Mouse (Mus musculus) cerebellum, adult 2 months (tissue): Measurements from ENCODE around the gene Prkcb. TPM values are rescaled to one million over a fixed set of nuclear protein-coding genes. Genes with fewer than 3 reads are reported as not detected.

Source experiments
- DNase-seq, 2 experiments: peaks; one replicate each; pipeline ENCODE4 v3.0.0; 2021
- H3K27ac ChIP-seq: fragments of 200-500 bp; 2 replicates; pipeline ENCODE4 v1.5.1; 2012; ENCODE audit warnings: low read length, control low read depth, inconsistent platforms; ENCODE audit not compliant: insufficient read depth
- H3K27me3 ChIP-seq: fragments of 200-500 bp; 2 replicates; pipeline ENCODE4 v1.6.1; 2012; ENCODE audit warnings: inconsistent platforms, mild to moderate bottlenecking, low read length, moderate library complexity; ENCODE audit not compliant: control insufficient read depth, insufficient read depth
- H3K4me1 ChIP-seq: fragments of 200-500 bp; 2 replicates; pipeline ENCODE4 v1.6.1; 2011; ENCODE audit warnings: low read length; ENCODE audit not compliant: control insufficient read depth, insufficient read depth
- H3K4me3 ChIP-seq: fragments of 200-500 bp; replicated peaks from 2 replicates; pipeline ENCODE3; 2011; ENCODE audit warnings: mild to moderate bottlenecking, low read depth, low read length, control low read depth; ENCODE audit not compliant: insufficient read depth
- CTCF ChIP-seq: fragments of 200-500 bp; IDR thresholded peaks from 2 replicates; pipeline ENCODE4 v1.5.1; 2011; ENCODE audit warnings: low read depth, mild to moderate bottlenecking, control low read depth, low read length, moderate library complexity, borderline replicate concordance; ENCODE audit not compliant: insufficient read depth
- POLR2A ChIP-seq: fragments of 200-500 bp; IDR thresholded peaks from 2 replicates; pipeline ENCODE4 v1.6.1; 2011; ENCODE audit warnings: low read length, control low read depth, borderline replicate concordance; ENCODE audit not compliant: insufficient read depth
- WGBS: fragments of 180-500 bp; shearing (Covaris S2); methylation state at CpG from one replicate; pipeline ENCODE4 v1.1.7; 2018; 5-methylcytosine and 5-hydroxymethylcytosine counted together
- polyA plus RNA-seq: library from polyadenylated mRNA; depleted of rRNA; stranded (reverse); fragments of >200 nt; gene quantifications from 2 replicates; pipeline ENCODE4 v1.2.3, GENCODE M21; 2012

Prkcb gene
- polyA plus RNA-seq, 1 experiment: 311 TPM

- peak; percentile 86 to 91 for DNase-seq
- TF ChIP-seq CTCF: no peak
- TF ChIP-seq POLR2A: no peak
- Histone ChIP-seq H3K4me3 (no peak overlapping the region), H3K4me1 (peaks cover 42% of the 10 kb centered on the region), H3K27me3 (no peaks in the 10 kb centered on the region), H3K27ac (peak overlapping the region; percentile 71)
- 8% methylated on average over 3 of the region's 3 CpGs for WGBS
Observed at GRCm38 (mm10) chr7:122303988-122304387, 15.4 kb downstream of the Prkcb start.

- 70% methylated on average over 2 of the region's 2 CpGs for WGBS
- peak in 1 of 2 experiments; percentile 34 for DNase-seq
- Histone ChIP-seq H3K4me1 (peaks cover 43% of the 10 kb centered on the region), H3K27ac (peak overlapping the region; percentile 71; the same call in 1 of the 2 replicates), H3K4me3 (no peak overlapping the region), H3K27me3 (no peaks in the 10 kb centered on the region)
- TF ChIP-seq POLR2A: no peak
- no peak for TF ChIP-seq CTCF
Observed at GRCm38 (mm10) chr7:122304521-122304920, 16.0 kb downstream of the Prkcb start.

GRCm38 (mm10) chr7:122307241-122307640 is 18.7 kb downstream of the Prkcb start:
- TF ChIP-seq CTCF (no peak), POLR2A (no peak)
- H3K27me3 ChIP-seq: no peaks in the 10 kb centered on the region
- H3K27ac ChIP-seq: no peak overlapping the region
- peaks cover 44% of the 10 kb centered on the region for H3K4me1 ChIP-seq
- no peak overlapping the region for H3K4me3 ChIP-seq
- DNase-seq: no peak
- 97% methylated on average over 9 of the region's 9 CpGs for WGBS

DNA sequence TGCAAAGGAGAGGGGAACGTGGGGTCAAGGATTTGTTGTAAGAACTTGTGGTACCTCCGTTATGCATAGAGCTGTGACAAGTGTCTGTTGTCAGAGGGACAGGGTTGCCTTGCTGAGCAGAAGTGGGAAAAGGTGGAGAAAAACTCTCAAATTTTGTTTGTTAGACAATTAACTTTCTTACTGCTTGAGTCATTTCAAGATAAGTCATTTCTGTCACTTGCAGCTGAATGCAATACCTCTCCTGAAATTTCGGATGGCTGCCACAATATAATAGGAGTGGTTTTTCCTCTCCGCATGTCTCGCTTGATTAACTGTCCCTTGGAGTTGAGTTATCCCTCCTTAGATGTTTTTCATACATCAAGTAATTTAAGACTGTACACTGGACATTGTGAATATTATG is 20.1 kb downstream of the Prkcb start:
- WGBS: 88% methylated on average over 5 of the region's 5 CpGs
- no peak for DNase-seq
- Histone ChIP-seq H3K4me1 (peaks cover 40% of the 10 kb centered on the region), H3K4me3 (no peak overlapping the region), H3K27ac (no peak overlapping the region), H3K27me3 (no peaks in the 10 kb centered on the region)
- TF ChIP-seq CTCF (no peak), POLR2A (no peak)

DNA sequence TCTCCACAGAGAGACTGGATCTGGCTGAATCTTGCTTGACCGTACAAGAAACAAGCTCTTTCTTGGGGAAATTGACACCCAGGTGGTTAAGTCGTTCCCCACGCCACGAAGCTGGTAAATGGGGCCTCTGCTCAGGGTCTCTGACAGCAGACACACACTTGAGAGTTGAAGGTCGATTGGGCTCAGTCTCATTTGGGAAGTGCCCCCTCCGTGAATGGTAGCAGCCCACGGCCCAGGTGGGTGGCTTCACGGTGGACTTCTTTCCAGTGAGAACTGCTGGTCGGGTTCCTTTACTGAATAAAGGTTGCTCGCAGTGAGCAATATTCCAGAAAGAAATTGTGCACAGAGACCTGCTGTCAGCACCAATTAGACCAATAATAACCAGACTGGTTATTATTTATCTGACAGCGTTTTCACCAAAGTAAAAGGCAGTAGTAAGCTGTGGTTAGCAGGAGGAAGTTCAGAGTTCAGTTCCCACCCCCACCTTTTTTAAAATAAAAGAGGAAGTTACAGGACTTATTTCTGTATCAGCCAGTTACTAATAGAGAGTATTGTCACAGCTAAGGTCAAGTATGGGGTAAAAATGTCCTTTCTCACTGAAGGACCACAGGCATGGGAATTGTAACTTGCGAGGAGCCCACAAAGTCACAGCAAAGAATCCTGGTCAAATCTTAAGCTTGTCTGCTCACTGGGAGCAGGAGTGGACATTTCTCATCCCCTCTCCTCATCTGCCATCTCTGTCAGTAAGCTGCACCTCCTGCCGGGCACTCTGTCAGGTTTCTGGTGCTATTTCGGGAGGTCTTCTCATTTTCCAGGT is 21.6 kb downstream of the Prkcb start:
- Histone ChIP-seq H3K27me3 (no peaks in the 10 kb centered on the region), H3K27ac (no peak overlapping the region), H3K4me1 (peaks cover 33% of the 10 kb centered on the region), H3K4me3 (no peak overlapping the region)
- no peak for TF ChIP-seq CTCF
- no peak for TF ChIP-seq POLR2A
- no peak for DNase-seq
- WGBS: 54% methylated on average over 14 of the region's 14 CpGs

- H3K27ac ChIP-seq: no peak overlapping the region
- H3K27me3 ChIP-seq: no peaks in the 10 kb centered on the region
- no peak for DNase-seq
- 92% methylated on average over 7 of the region's 7 CpGs for WGBS
- peaks cover 33% of the 10 kb centered on the region for H3K4me1 ChIP-seq
- no peak for TF ChIP-seq CTCF
- TF ChIP-seq POLR2A: no peak
- no peak overlapping the region for H3K4me3 ChIP-seq
Observed at GRCm38 (mm10) chr7:122310726-122311018, 22.1 kb downstream of the Prkcb start.

DNA sequence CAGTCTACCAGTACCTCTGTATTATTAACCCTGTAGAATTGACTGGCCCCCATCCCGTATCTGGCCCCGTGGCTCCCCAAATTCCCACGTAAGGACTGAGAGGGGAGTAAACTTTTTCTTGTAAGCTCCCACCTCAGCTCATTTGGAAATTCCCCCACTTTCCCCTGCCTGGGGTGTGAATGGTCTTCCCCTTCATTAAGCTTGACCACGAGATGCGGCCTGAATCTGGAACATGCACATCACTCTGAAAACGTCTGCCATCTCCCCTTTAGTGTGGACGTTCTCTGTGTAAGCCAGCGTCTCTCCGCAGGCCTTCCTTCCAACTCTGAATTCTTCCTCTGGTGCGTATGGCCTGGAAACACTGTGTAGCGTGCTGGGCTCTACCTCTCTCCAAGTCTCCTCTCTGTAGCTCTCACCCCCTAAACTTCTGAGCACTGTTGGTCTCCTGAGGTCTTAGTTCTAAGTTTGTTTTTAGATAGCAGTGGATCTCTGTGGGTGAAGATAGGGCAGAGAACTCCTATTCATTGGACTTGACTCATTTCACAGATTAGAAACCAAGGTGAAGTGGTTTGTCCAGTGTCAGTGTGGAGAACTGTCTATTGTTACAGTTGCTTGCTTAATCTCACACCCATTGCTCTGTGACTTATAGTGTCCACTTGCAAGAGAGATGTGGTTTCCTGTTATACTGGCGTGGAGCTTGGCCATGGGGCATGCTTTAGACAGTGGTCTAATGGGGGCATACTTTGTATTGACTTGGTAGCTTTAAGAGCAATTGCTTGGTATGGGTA is 25.3 kb downstream of the Prkcb start:
- H3K27me3 ChIP-seq: no peaks in the 10 kb centered on the region
- WGBS: 82% methylated on average over 12 of the region's 12 CpGs

More for the DNA sequence above, 25.3 kb downstream of the Prkcb start:
- H3K4me1 ChIP-seq: peaks cover 40% of the 10 kb centered on the region
- H3K4me3 ChIP-seq: no peak overlapping the region
- H3K27ac ChIP-seq: no peak overlapping the region
- DNase-seq: no peak
- TF ChIP-seq POLR2A (no peak), CTCF (no peak)
